Mouse (Mus musculus) liver, postnatal 0 days (tissue): ENCODE measurements at regions not wholly inside any gene's neighbourhood (a gene's known extent, or its start where the extent isn't known, plus 50 kb on each side); places are given as distances from the start of the nearest gene placed in this dataset.

Experiments used
- CTCF ChIP-seq: sonication (generic); IDR thresholded peaks from 2 replicates; pipeline ENCODE4 v1.5.1; 2016; ENCODE audit warnings: antibody characterized with exemption, low read depth
- EP300 ChIP-seq: IDR thresholded peaks from 2 replicates; pipeline ENCODE4 v1.6.1; 2016; ENCODE audit warnings: antibody characterized with exemption, low read depth, mild to moderate bottlenecking

DNA sequence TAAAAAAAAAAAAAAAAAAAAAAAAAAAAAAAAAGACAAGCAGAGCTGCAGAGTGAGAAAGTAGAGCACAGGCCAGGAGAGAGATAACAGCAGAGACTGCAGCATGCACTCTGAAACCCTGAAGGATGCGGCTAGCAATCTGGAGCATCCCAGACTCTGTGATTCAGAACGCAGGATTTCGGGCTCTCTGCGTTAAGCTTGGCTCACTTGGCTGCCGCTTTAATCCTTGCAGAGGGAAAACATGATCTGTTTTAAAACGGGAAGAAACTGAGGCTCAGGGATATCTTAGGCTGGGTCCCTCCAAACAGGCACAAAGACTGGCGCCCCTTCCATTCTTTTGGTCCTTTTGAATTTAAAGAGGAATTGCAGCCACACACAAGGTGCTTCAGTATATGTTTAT lies 89.1 kb downstream of the Gm826 start:
- TF ChIP-seq EP300, result no peak
- no peak for TF ChIP-seq CTCF
